Mouse (Mus musculus): ENCODE results near the gene Tex44. TPM values are rescaled to one million over a fixed set of nuclear protein-coding genes. Genes with fewer than 3 reads are reported as not detected.

The Tex44 gene
- polyA plus RNA-seq, 1 experiment from 2014 or later, result not detected

DNA sequence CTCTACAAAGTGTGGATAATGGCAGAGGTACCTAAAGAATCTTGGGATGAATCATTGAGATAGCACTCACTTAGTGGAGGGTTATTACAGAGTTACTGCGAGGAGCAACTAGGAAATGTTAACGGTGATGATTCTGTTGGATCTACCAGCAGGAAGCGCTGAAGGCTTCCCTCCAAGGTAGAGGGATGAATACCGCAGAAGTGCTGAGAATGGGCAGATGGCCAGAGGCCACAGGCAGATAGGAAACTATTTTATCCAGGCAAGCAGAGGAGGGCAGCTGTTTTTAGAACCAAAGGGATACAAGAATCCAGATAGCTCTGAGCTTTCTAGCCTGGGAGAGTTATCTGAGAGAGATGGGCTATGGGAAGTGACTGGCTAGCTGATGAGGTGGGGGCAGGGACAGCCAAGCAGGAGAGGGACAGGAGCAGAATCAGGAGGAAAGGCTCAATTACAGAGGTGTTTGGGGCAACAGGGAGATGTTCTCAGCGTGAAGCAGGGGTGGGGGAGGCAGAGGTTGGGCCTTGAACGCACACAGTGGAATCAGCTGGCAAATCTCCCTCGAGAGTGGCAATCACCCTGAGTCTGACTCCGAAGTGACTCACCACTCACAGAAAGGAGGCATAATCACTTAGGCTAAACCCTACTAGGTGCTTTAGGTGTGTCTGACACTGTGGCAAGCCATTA lies 13.5 kb downstream of the Tex44 start:
- Histone ChIP-seq H3K4me3 (no peak overlapping the region), H3K9ac (peak overlapping the region; percentile 96; the same call in 1 of the 2 replicates), H3K4me1 (peaks cover 71% of the 10 kb centered on the region), H3K36me3 (ENCODE audit: poor library complexity, severe bottlenecking) (no peaks in the 10 kb centered on the region), H3K27me3 (no peaks in the 10 kb centered on the region), H3K9me3 (replicated peaks) (no peaks in the 10 kb centered on the region), H3K4me2 (peak overlapping the region; percentile 79; the same call in 1 of the 2 replicates), H3K27ac (peak overlapping the region; percentile 99)
- WGBS, result 22% methylated on average over 8 of the region's 8 CpGs
- no peak for ATAC-seq

GRCm38 (mm10) chr1:86440171-86440886 lies 14.2 kb downstream of the Tex44 start:
- H3K36me3 ChIP-seq (ENCODE audit: poor library complexity, severe bottlenecking), result no peaks in the 10 kb centered on the region
- peak overlapping the region; percentile 99 for H3K27ac ChIP-seq
- H3K9me3 ChIP-seq (replicated peaks), result no peaks in the 10 kb centered on the region
- H3K4me1 ChIP-seq, result peaks cover 64% of the 10 kb centered on the region
- H3K27me3 ChIP-seq, result no peaks in the 10 kb centered on the region
- peak overlapping the region; percentile 79 for H3K4me2 ChIP-seq
- WGBS, result 3% methylated on average over 18 of the region's 18 CpGs
- peak; percentile 77 for ATAC-seq
- H3K4me3 ChIP-seq, result peak overlapping the region; percentile 43
- peak overlapping the region; percentile 96 for H3K9ac ChIP-seq

GRCm38 (mm10) chr1:86440887-86441723 lies 15.0 kb downstream of the Tex44 start:
- Histone ChIP-seq H3K27ac (peak overlapping the region; percentile 99), H3K4me3 (peak overlapping the region; percentile 43), H3K27me3 (no peaks in the 10 kb centered on the region), H3K9me3 (replicated peaks) (no peaks in the 10 kb centered on the region), H3K4me1 (peaks cover 56% of the 10 kb centered on the region), H3K4me2 (peak overlapping the region; percentile 79), H3K9ac (peak overlapping the region; percentile 96), H3K36me3 (ENCODE audit: poor library complexity, severe bottlenecking) (no peaks in the 10 kb centered on the region)
- under 1% methylated on average over 24 of the region's 29 CpGs for WGBS
- ATAC-seq, result peak; percentile 50

DNA sequence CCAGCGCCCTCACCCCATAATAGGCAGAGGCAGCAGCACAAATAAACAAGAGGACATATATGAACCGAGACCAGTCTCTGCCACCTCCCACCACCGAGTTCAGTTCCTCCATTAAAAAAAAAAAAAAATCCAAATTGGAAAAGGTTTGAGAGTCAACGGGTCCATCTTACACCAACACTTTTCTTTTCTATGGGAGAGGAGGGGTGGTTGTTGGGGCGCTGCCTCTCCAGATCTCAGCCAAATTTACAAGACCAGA lies 15.5 kb downstream of the Tex44 start:
- no peak for ATAC-seq
- no peaks in the 10 kb centered on the region for H3K36me3 ChIP-seq (ENCODE audit: poor library complexity, severe bottlenecking)
- H3K4me2 ChIP-seq, result peak overlapping the region; percentile 79
- H3K4me1 ChIP-seq, result peaks cover 51% of the 10 kb centered on the region
- no peaks in the 10 kb centered on the region for H3K9me3 ChIP-seq (replicated peaks)
- H3K27ac ChIP-seq, result peak overlapping the region; percentile 99
- H3K4me3 ChIP-seq, result peak overlapping the region; percentile 43
- peak overlapping the region; percentile 96 for H3K9ac ChIP-seq
- WGBS, result 0% methylated on average over 5 of the region's 5 CpGs
- H3K27me3 ChIP-seq, result no peaks in the 10 kb centered on the region

DNA sequence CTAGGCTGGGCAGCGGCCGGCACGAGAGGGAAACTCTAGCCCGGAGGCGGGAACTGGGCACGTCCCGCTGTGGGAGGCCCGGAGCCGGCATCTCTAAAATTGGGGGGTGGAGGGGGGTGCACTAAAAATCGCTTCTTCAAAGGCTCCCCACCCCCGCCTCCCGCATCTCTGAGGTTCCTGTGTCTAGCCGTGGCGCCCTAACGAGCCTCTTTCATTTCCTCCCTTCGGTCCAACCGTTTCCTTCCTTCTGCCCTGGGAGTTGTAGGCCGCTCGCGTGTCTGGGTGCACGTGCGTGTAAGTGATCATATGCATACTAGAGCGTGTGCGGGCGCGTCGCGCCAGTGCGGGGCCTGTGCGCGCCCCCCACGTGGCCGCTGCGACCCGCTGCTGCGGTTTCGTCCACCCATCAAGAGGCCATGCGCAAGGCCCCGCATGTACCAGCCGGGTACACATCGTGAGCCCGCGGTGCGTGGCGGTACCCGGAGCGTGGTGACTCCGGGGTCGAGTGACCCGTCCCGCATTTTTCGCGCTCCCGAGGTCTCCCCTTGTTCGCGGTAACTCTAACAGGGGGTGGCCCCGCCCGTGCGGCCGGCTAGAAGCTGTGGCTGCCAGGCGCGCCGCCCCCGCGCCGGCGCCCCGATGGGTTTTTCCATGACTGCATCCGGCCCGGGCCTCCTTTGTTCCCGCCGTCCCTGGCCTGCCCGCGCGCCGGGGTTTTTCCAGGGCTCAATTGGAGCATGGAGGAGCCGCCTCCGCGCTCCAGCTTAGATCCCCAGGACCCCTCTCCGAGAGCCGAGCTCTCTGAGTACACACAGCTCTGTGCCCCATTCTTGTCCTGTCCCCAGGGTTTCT lies 16.1 kb downstream of the Tex44 start:
- H3K4me1 ChIP-seq, result peaks cover 46% of the 10 kb centered on the region
- under 1% methylated on average over 80 of the region's 81 CpGs for WGBS

GRCm38 (mm10) chr1:86442832-86443231 lies 16.7 kb downstream of the Tex44 start:
- peak overlapping the region; percentile 43 for H3K4me3 ChIP-seq
- peak; percentile 37 for ATAC-seq
- no peaks in the 10 kb centered on the region for H3K9me3 ChIP-seq (replicated peaks)
- under 1% methylated on average over 24 of the region's 24 CpGs for WGBS
- H3K27ac ChIP-seq, result peak overlapping the region; percentile 99
- H3K36me3 ChIP-seq (ENCODE audit: poor library complexity, severe bottlenecking), result no peaks in the 10 kb centered on the region
- peak overlapping the region; percentile 96 for H3K9ac ChIP-seq
- peaks cover 49% of the 10 kb centered on the region for H3K4me1 ChIP-seq
- H3K4me2 ChIP-seq, result peak overlapping the region; percentile 79
- no peaks in the 10 kb centered on the region for H3K27me3 ChIP-seq

More for the DNA sequence above, 16.1 kb downstream of the Tex44 start:
- ATAC-seq, result peak; percentile 74
- Histone ChIP-seq H3K9ac (peak overlapping the region; percentile 96), H3K4me3 (peak overlapping the region; percentile 43), H3K36me3 (ENCODE audit: poor library complexity, severe bottlenecking) (no peaks in the 10 kb centered on the region), H3K27ac (peak overlapping the region; percentile 99), H3K4me2 (peak overlapping the region; percentile 79), H3K27me3 (no peaks in the 10 kb centered on the region), H3K9me3 (replicated peaks) (no peaks in the 10 kb centered on the region)

DNA sequence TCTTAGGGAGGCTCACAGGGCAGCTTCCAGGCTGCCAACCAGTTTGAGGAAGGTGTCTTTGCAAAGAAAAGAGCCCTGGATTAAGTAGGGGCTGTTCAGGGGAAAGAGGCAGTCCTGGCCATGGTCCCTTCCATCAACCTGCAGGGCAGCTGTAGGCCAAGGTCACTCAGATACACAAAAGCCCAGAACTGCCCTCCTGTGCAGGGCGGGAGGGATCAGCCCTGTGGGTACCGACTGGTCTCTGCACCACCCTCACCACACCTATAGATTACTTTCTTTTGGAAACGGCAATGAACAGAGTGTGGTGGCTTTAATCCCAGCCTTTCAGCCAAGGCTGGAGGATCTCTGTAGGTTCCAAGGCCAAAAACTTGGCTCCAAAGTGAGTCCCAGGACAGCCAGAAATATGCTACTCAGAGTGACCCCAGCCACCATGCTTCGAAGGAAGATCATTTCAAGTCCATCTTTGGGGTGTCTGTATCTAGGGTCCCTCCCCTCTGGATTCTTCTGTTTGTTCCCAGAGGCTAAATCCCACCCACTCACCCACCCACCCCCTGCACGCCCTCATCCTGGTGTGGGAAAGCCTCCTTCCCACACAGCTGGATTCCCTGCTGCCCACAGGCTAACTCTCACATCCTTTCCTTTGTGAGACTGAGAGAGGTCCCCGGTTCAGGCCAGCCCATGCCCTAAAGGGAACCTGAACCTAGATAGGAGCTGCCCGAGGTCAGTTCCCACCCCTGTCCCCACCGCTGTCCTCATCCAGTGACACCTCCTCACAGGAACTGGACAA lies 17.4 kb downstream of the Tex44 start:
- H3K27me3 ChIP-seq, result no peaks in the 10 kb centered on the region
- peak overlapping the region; percentile 96 for H3K9ac ChIP-seq
- H3K36me3 ChIP-seq (ENCODE audit: poor library complexity, severe bottlenecking), result no peaks in the 10 kb centered on the region
- peaks cover 55% of the 10 kb centered on the region for H3K4me1 ChIP-seq
- WGBS, result 52% methylated on average over 8 of the region's 8 CpGs
- no peaks in the 10 kb centered on the region for H3K9me3 ChIP-seq (replicated peaks)
- peak overlapping the region; percentile 99 for H3K27ac ChIP-seq
- peak overlapping the region; percentile 79 for H3K4me2 ChIP-seq
- H3K4me3 ChIP-seq, result peak overlapping the region; percentile 43
- ATAC-seq, result no peak

DNA sequence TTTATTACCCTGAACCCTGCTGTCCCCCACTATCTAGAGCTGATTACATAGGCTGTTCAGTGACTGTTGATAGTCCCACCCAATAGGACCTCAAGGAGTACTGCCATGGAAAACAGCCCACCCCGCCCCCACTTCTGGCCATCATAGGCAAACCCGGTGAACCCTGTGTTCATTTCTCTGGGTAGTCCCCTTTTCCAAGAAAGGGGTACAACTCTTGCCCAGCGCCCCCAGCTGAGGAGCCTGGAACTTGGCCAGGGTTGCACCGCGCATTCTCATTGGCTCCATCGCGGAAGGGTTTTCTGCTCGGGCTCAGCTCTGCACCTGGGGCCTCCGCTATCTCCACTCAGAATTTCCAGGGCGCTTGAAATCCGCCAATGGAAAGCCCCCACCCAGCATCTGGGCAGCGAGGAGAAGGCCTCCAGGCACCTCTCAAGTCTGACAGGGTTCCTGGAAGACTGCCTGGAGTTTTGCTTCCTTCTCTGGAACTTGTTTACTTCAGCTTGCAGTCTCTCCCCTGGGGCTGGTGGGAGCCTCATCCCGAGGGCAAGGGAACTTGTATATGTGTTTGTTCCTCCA lies 21.6 kb downstream of the Tex44 start:
- Histone ChIP-seq H3K4me3 (no peak overlapping the region), H3K4me1 (peaks cover 26% of the 10 kb centered on the region), H3K27ac (0 out of 2 replicates have a peak overlapping the region, but pooled peaks have one; percentile 48), H3K9me3 (replicated peaks) (no peaks in the 10 kb centered on the region), H3K4me2 (no peak overlapping the region), H3K9ac (0 out of 2 replicates have a peak overlapping the region, but pooled peaks have one; percentile 18), H3K36me3 (ENCODE audit: poor library complexity, severe bottlenecking) (no peaks in the 10 kb centered on the region), H3K27me3 (no peaks in the 10 kb centered on the region)
- ATAC-seq, result peak; percentile 22; the same call in 1 of the 2 replicates
- 48% methylated on average over 13 of the region's 13 CpGs for WGBS

DNA sequence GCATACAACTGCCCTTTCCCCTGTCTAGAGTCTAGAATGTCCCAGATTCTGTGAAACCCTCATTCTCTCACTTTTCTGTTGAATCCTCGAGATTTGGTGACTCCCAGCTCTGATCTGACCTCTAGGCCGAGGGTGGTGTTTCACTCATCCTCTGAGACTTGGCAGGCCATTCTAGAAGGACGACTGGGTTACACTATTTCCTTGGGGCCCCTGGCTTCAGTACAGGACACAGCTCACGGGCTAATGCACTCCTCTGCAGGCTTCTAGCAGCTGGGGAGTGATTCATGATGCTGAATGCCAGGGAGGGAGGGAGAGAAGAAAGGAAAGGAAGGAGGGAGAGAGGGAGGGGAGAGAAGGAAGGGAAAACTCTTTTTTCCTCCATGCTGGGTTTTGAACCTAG lies 22.1 kb downstream of the Tex44 start:
- Histone ChIP-seq H3K4me3 (no peak overlapping the region), H3K4me1 (peaks cover 21% of the 10 kb centered on the region), H3K4me2 (no peak overlapping the region), H3K27ac (peak overlapping the region; percentile 48; the same call in 1 of the 2 replicates), H3K27me3 (no peaks in the 10 kb centered on the region), H3K9ac (no peak overlapping the region), H3K36me3 (ENCODE audit: poor library complexity, severe bottlenecking) (no peaks in the 10 kb centered on the region), H3K9me3 (replicated peaks) (no peaks in the 10 kb centered on the region)
- 46% methylated on average over 4 of the region's 4 CpGs for WGBS
- ATAC-seq, result no peak

- peaks cover 11% of the 10 kb centered on the region for H3K4me1 ChIP-seq
- no peaks in the 10 kb centered on the region for H3K9me3 ChIP-seq (replicated peaks)
- WGBS, result 48% methylated on average over 6 of the region's 6 CpGs
- H3K27ac ChIP-seq, result no peak overlapping the region
- no peak overlapping the region for H3K4me2 ChIP-seq
- H3K9ac ChIP-seq, result no peak overlapping the region
- H3K36me3 ChIP-seq (ENCODE audit: poor library complexity, severe bottlenecking), result no peaks in the 10 kb centered on the region
- H3K27me3 ChIP-seq, result no peaks in the 10 kb centered on the region
- no peak for ATAC-seq
- no peak overlapping the region for H3K4me3 ChIP-seq
Measured at GRCm38 (mm10) chr1:86449966-86450365, 23.8 kb downstream of the Tex44 start.

All from forebrain, embryonic 13.5 days (tissue).